Mouse (Mus musculus) kidney, adult 2 months (tissue): ENCODE results near the gene 4930519G04Rik. TPM values are rescaled to one million over a fixed set of nuclear protein-coding genes. Genes with fewer than 3 reads are reported as not detected.

Experiments used
- DNase-seq: peaks from one replicate; pipeline ENCODE4 v3.0.0; 2021
- H3K27ac ChIP-seq: fragments of 200-500 bp; 2 replicates; pipeline ENCODE4 v1.5.1; 2012; ENCODE audit warnings: low read depth, low read length, control low read depth, inconsistent platforms; ENCODE audit not compliant: insufficient read depth
- H3K27me3 ChIP-seq: fragments of 200-500 bp; replicated peaks from 2 replicates; pipeline ENCODE4 v1.6.1; 2012; ENCODE audit warnings: mild to moderate bottlenecking, moderate library complexity, low read length, inconsistent platforms; ENCODE audit not compliant: control insufficient read depth, insufficient read depth
- H3K36me3 ChIP-seq: fragments of 200-500 bp; 2 replicates; pipeline ENCODE4 v1.6.1; 2012; ENCODE audit warnings: mild to moderate bottlenecking, moderate library complexity, low read length, inconsistent platforms; ENCODE audit not compliant: control insufficient read depth, insufficient read depth
- H3K4me1 ChIP-seq: fragments of 200-500 bp; 2 replicates; pipeline ENCODE4 v1.6.1; 2011; ENCODE audit warnings: low read length; ENCODE audit not compliant: control insufficient read depth, insufficient read depth
- H3K4me3 ChIP-seq: fragments of 200-500 bp; 2 replicates; pipeline ENCODE4 v1.5.1; 2011; ENCODE audit warnings: mild to moderate bottlenecking, low read depth, low read length, control low read depth; ENCODE audit not compliant: insufficient read depth
- CTCF ChIP-seq: fragments of 200-500 bp; conservative IDR thresholded peaks from 2 replicates; pipeline ENCODE4 v1.5.1; 2011; ENCODE audit warnings: low read depth, mild to moderate bottlenecking, control low read depth, low read length, moderate library complexity, mixed read lengths; ENCODE audit not compliant: insufficient read depth, insufficient read length
- POLR2A ChIP-seq: fragments of 200-500 bp; IDR thresholded peaks from one replicate; pipeline ENCODE4 v1.6.1; 2011; ENCODE audit warnings: low read depth, low read length, control low read depth
- WGBS: fragments of 180-500 bp; shearing (Covaris S2); methylation state at CpG from one replicate; pipeline ENCODE4 v1.1.7; 2018; 5-methylcytosine and 5-hydroxymethylcytosine counted together
- polyA plus RNA-seq: library from polyadenylated mRNA; depleted of rRNA; stranded (reverse); fragments of >200 nt; gene quantifications from 2 replicates; pipeline ENCODE4 v1.2.3, GENCODE M21; 2012

4930519G04Rik gene
- polyA plus RNA-seq, 1 experiment, result not detected

- 78% methylated on average over 6 of the region's 6 CpGs for WGBS
- H3K27me3 ChIP-seq, result no peaks in the 10 kb centered on the region
- H3K36me3 ChIP-seq, result peaks cover 2% of the 10 kb centered on the region; the same call in 1 of the 2 replicates
- H3K4me3 ChIP-seq, result no peak overlapping the region
- H3K27ac ChIP-seq, result no peak overlapping the region
- no peaks in the 10 kb centered on the region for H3K4me1 ChIP-seq
- TF ChIP-seq POLR2A, result no peak
- no peak for TF ChIP-seq CTCF
- no peak for DNase-seq
These were observed 45.6 kb upstream of the 4930519G04Rik start for GRCm38 (mm10) chr5:114807893-114808292.

- no peak overlapping the region for H3K27ac ChIP-seq
- no peaks in the 10 kb centered on the region for H3K4me1 ChIP-seq
- 69% methylated on average over 8 of the region's 8 CpGs for WGBS
- no peak overlapping the region for H3K4me3 ChIP-seq
- no peak for TF ChIP-seq POLR2A
- no peak for TF ChIP-seq CTCF
- DNase-seq, result no peak
- peaks cover 2% of the 10 kb centered on the region; the same call in 1 of the 2 replicates for H3K36me3 ChIP-seq
- H3K27me3 ChIP-seq, result no peaks in the 10 kb centered on the region
These were observed 45.1 kb upstream of the 4930519G04Rik start for GRCm38 (mm10) chr5:114808385-114808784.

GRCm38 (mm10) chr5:114809181-114809756, 44.2 kb upstream of the 4930519G04Rik start:
- Histone ChIP-seq H3K4me1 (no peaks in the 10 kb centered on the region), H3K27me3 (no peaks in the 10 kb centered on the region), H3K27ac (no peak overlapping the region), H3K36me3 (peaks cover 1% of the 10 kb centered on the region; the same call in 1 of the 2 replicates), H3K4me3 (no peak overlapping the region)
- no peak for DNase-seq
- no peak for TF ChIP-seq CTCF
- TF ChIP-seq POLR2A, result no peak
- 81% methylated on average over 10 of the region's 10 CpGs for WGBS

GRCm38 (mm10) chr5:114809826-114810225, 43.6 kb upstream of the 4930519G04Rik start:
- Histone ChIP-seq H3K4me3 (no peak overlapping the region), H3K27ac (no peak overlapping the region), H3K4me1 (no peaks in the 10 kb centered on the region), H3K36me3 (no peaks in the 10 kb centered on the region), H3K27me3 (no peaks in the 10 kb centered on the region)
- WGBS, result 91% methylated on average over 5 of the region's 5 CpGs
- DNase-seq, result no peak
- TF ChIP-seq CTCF, result no peak
- TF ChIP-seq POLR2A, result no peak

- H3K27ac ChIP-seq, result peak overlapping the region; percentile 10; the same call in 1 of the 2 replicates
- no peak for TF ChIP-seq CTCF
- TF ChIP-seq POLR2A, result peak; percentile 39
These were observed 39.8 kb upstream of the 4930519G04Rik start for GRCm38 (mm10) chr5:114813525-114814181.

GRCm38 (mm10) chr5:114816599-114816998, 36.9 kb upstream of the 4930519G04Rik start:
- H3K27ac ChIP-seq, result no peak overlapping the region
- H3K4me1 ChIP-seq, result no peaks in the 10 kb centered on the region
- DNase-seq, result no peak
- no peak for TF ChIP-seq CTCF
- TF ChIP-seq POLR2A, result no peak
- H3K4me3 ChIP-seq, result no peak overlapping the region
- no peaks in the 10 kb centered on the region for H3K36me3 ChIP-seq
- 67% methylated on average over 6 of the region's 6 CpGs for WGBS
- no peaks in the 10 kb centered on the region for H3K27me3 ChIP-seq

More at GRCm38 (mm10) chr5:114813525-114814181, 39.8 kb upstream of the 4930519G04Rik start:
- Histone ChIP-seq H3K4me1 (no peaks in the 10 kb centered on the region), H3K27me3 (no peaks in the 10 kb centered on the region), H3K36me3 (no peaks in the 10 kb centered on the region), H3K4me3 (peak overlapping the region; percentile 86)
- WGBS, result 1% methylated on average over 50 of the region's 50 CpGs
- peak; percentile 88 for DNase-seq

GRCm38 (mm10) chr5:114818124-114818523, 35.3 kb upstream of the 4930519G04Rik start:
- TF ChIP-seq POLR2A, result no peak
- TF ChIP-seq CTCF, result no peak
- Histone ChIP-seq H3K4me3 (no peak overlapping the region), H3K36me3 (no peaks in the 10 kb centered on the region), H3K27me3 (no peaks in the 10 kb centered on the region), H3K4me1 (no peaks in the 10 kb centered on the region), H3K27ac (no peak overlapping the region)
- 59% methylated on average over 11 of the region's 11 CpGs for WGBS
- peak; percentile 52 for DNase-seq
